Mouse (Mus musculus) cortical plate, adult 2 months (tissue): Measurements from ENCODE around the gene Prmt3.

Experiments
- CTCF ChIP-seq: fragments of 200-500 bp; IDR thresholded peaks from 2 replicates; pipeline ENCODE4 v1.5.1; 2011; ENCODE audit warnings: mild to moderate bottlenecking, control low read depth, low read length; ENCODE audit not compliant: insufficient read depth; ENCODE audit errors: extremely low read depth
- POLR2A ChIP-seq: fragments of 200-500 bp; IDR thresholded peaks from 2 replicates; pipeline ENCODE4 v1.6.1; 2011; ENCODE audit warnings: mild to moderate bottlenecking, low read length, control low read depth; ENCODE audit not compliant: insufficient read depth; ENCODE audit errors: extremely low read depth

DNA sequence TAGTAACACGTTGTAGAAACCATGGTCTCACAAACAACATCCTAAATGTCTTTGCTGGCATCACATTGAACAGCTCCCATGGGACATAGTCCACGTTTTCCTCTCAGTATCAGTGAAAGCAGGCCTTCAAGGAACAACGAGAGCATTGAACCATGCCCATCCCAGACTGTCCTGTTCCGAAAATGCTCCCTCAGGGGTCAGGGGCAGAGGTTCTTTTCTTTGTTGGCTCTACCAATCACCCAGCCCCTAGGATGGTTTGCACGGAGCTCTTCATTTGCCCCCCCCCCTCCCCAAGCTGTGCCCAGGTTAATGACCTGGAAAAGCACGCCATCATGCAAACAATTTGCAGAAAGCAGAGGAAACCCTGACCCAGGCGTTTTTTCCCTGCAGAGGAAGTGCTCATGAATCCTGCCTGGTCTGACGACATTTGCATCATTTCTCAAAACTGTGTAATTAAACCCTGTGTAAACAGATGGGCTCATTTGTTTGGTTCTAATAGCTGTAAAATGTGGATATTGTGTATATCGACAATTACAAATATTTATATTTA is 123.9 kb downstream of the Prmt3 start:
- no peak for TF ChIP-seq CTCF
- TF ChIP-seq POLR2A = no peak
